Mouse (Mus musculus) embryo, embryonic 10.5 days (tissue): Measurements from ENCODE around the gene Syne3.

ENCODE experiments used
- DNase-seq: peaks from one replicate; pipeline ENCODE4 v3.0.0-alpha.2; 2015; ENCODE audit warnings: low spot score

The Syne3 gene

GRCm38 (mm10) chr12:105000487-105001283 is 8.9 kb downstream of the Syne3 start:
- no peak for DNase-seq

- no peak for DNase-seq
These were observed 10.4 kb downstream of the Syne3 start for GRCm38 (mm10) chr12:104999171-104999570.

- DNase-seq = no peak
These were observed 11.1 kb downstream of the Syne3 start for GRCm38 (mm10) chr12:104998541-104998940.

- DNase-seq = no peak
These were observed 11.8 kb downstream of the Syne3 start for GRCm38 (mm10) chr12:104997641-104998293.

GRCm38 (mm10) chr12:104997159-104997558 is 12.4 kb downstream of the Syne3 start:
- DNase-seq = no peak

GRCm38 (mm10) chr12:104996012-104996728 is 13.4 kb downstream of the Syne3 start:
- no peak for DNase-seq

GRCm38 (mm10) chr12:104995259-104995876 is 14.2 kb downstream of the Syne3 start:
- DNase-seq = no peak

GRCm38 (mm10) chr12:104992838-104993237 is 16.8 kb downstream of the Syne3 start:
- DNase-seq = no peak

- no peak for DNase-seq
These were observed 17.4 kb downstream of the Syne3 start for GRCm38 (mm10) chr12:104992123-104992741.

- DNase-seq = no peak
These were observed 18.7 kb downstream of the Syne3 start for GRCm38 (mm10) chr12:104990741-104991454.

- DNase-seq = no peak
These were observed 21.7 kb downstream of the Syne3 start for GRCm38 (mm10) chr12:104987936-104988335.

GRCm38 (mm10) chr12:104986781-104987180 is 22.8 kb downstream of the Syne3 start:
- no peak for DNase-seq

GRCm38 (mm10) chr12:104986001-104986400 is 23.6 kb downstream of the Syne3 start:
- DNase-seq = no peak

GRCm38 (mm10) chr12:104985088-104985487 is 24.5 kb downstream of the Syne3 start:
- peak; percentile 35 for DNase-seq

- peak; percentile 46 for DNase-seq
These were observed 26.1 kb downstream of the Syne3 start for GRCm38 (mm10) chr12:104983476-104983875.

- peak; percentile 14 for DNase-seq
These were observed 30.5 kb downstream of the Syne3 start for GRCm38 (mm10) chr12:104978943-104979723.

- DNase-seq = peak; percentile 72
These were observed 31.2 kb downstream of the Syne3 start for GRCm38 (mm10) chr12:104978420-104978819.

GRCm38 (mm10) chr12:104976903-104977302 is 32.7 kb downstream of the Syne3 start:
- no peak for DNase-seq

GRCm38 (mm10) chr12:104976331-104976817 is 33.2 kb downstream of the Syne3 start:
- DNase-seq = no peak

- DNase-seq = no peak
These were observed 36.7 kb downstream of the Syne3 start for GRCm38 (mm10) chr12:104972860-104973259.
